Mouse (Mus musculus) heart, adult 2 months (tissue): Measurements from ENCODE around the gene Caln1. TPM values are rescaled to one million over a fixed set of nuclear protein-coding genes. Genes with fewer than 3 reads are reported as not detected.

Source experiments
- DNase-seq, 2 experiments: peaks; one replicate each; pipeline ENCODE4 v3.0.0; 2021
- H3K27ac ChIP-seq: fragments of 200-600 bp; 2 replicates; pipeline ENCODE4 v1.8.1; 2022
- H3K27me3 ChIP-seq: fragments of 200-500 bp; 2 replicates; pipeline ENCODE4 v1.6.1; 2012; ENCODE audit warnings: mild to moderate bottlenecking, low read length, inconsistent platforms, mixed read lengths; ENCODE audit not compliant: control insufficient read depth, insufficient read depth
- H3K36me3 ChIP-seq: fragments of 200-500 bp; 2 replicates; pipeline ENCODE4 v1.6.1; 2012; ENCODE audit warnings: low read length, inconsistent platforms; ENCODE audit not compliant: control insufficient read depth, insufficient read depth
- H3K4me1 ChIP-seq: fragments of 200-500 bp; 2 replicates; pipeline ENCODE4 v1.6.1; 2011; ENCODE audit warnings: low read length; ENCODE audit not compliant: control insufficient read depth, insufficient read depth
- H3K4me3 ChIP-seq: fragments of 200-600 bp; 2 replicates; pipeline ENCODE4 v1.8.1; 2022
- H3K79me2 ChIP-seq: fragments of 200-500 bp; replicated peaks from 2 replicates; pipeline ENCODE4 v1.6.1; 2012; ENCODE audit warnings: mild to moderate bottlenecking, inconsistent platforms, low read length, moderate library complexity, mixed read lengths; ENCODE audit not compliant: control insufficient read depth, insufficient read depth
- H3K9ac ChIP-seq: fragments of 200-500 bp; 2 replicates; pipeline ENCODE4 v1.6.1; 2012; ENCODE audit warnings: low read depth, mild to moderate bottlenecking, control low read depth, inconsistent platforms, low read length, mixed read lengths
- CTCF ChIP-seq: fragments of 200-600 bp; IDR thresholded peaks from 2 replicates; pipeline ENCODE4 v1.8.1; 2022; ENCODE audit warnings: antibody characterized with exemption, mild to moderate bottlenecking, moderate library complexity
- EP300 ChIP-seq: fragments of 200-500 bp; IDR thresholded peaks from 2 replicates; pipeline ENCODE4 v1.6.1; 2011; ENCODE audit warnings: low read depth, low read length, control low read depth; ENCODE audit not compliant: insufficient read depth
- POLR2A ChIP-seq: fragments of 200-500 bp; IDR thresholded peaks from 2 replicates; pipeline ENCODE4 v1.6.1; 2011; ENCODE audit warnings: mild to moderate bottlenecking, low read depth, low read length, control low read depth; ENCODE audit not compliant: insufficient read depth
- WGBS: fragments of 180-500 bp; shearing (Covaris S2); methylation state at CpG from one replicate; pipeline ENCODE4 v1.1.7; 2018; 5-methylcytosine and 5-hydroxymethylcytosine counted together
- intact Hi-C: fragments of 180-260 bp; cut with DNase I; formaldehyde crosslinking; loops from one replicate; pipeline ENCODE4 v1.15.1; 2025
- polyA plus RNA-seq: library from polyadenylated mRNA; depleted of rRNA; stranded (reverse); fragments of >200 nt; gene quantifications from 2 replicates; pipeline ENCODE4 v1.2.3, GENCODE M21; 2012
- total RNA-seq, 2 experiments: library from RNA; stranded (reverse); gene quantifications; 2 replicates each; pipeline ENCODE4 v1.2.3; 2021

The Caln1 gene
- total and polyA plus RNA-seq, 3 experiments: not detected

- no peaks in the 10 kb centered on the region for H3K36me3 ChIP-seq
- H3K4me3 ChIP-seq: no peak overlapping the region
- intact Hi-C loops: no loop called here
- no peak overlapping the region for H3K27ac ChIP-seq
- H3K79me2 ChIP-seq: no peaks in the 10 kb centered on the region
- no peaks in the 10 kb centered on the region for H3K4me1 ChIP-seq
- 72% methylated on average over 2 of the region's 2 CpGs for WGBS
- no peak overlapping the region for H3K9ac ChIP-seq
- H3K27me3 ChIP-seq: no peaks in the 10 kb centered on the region
- TF ChIP-seq POLR2A (no peak), CTCF (no peak), EP300 (no peak)
- DNase-seq: no peak
Observed at GRCm38 (mm10) chr5:130329889-130330288, 39.4 kb upstream of the Caln1 start.

DNA sequence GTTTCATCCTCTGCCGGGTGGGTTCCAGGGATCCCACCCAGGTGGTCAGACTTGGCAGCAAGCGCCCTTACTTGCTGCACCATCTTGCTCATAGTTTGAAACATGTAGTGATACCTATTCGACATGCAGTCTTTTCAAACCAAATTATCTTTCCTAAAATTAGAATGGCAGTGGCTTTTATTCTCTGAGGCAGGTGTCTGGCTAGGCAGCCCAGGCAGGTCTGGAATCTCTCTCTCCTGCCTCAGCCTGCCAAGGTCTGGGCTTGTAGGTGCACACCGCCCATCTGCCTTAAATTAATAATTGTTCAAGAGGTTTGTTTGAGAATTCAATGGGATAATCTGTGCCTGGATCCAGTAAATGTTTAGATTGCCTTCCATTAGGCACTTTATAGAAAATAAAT lies 38.5 kb upstream of the Caln1 start:
- Histone ChIP-seq H3K4me3 (no peak overlapping the region), H3K27me3 (no peaks in the 10 kb centered on the region), H3K79me2 (no peaks in the 10 kb centered on the region), H3K9ac (no peak overlapping the region), H3K36me3 (no peaks in the 10 kb centered on the region), H3K27ac (no peak overlapping the region), H3K4me1 (no peaks in the 10 kb centered on the region)
- WGBS: 85% methylated on average over 4 of the region's 4 CpGs
- TF ChIP-seq EP300 (no peak), POLR2A (no peak), CTCF (no peak)
- intact Hi-C loops: no loop called here
- no peak for DNase-seq

GRCm38 (mm10) chr5:130331206-130331605 lies 38.0 kb upstream of the Caln1 start:
- Histone ChIP-seq H3K9ac (no peak overlapping the region), H3K36me3 (no peaks in the 10 kb centered on the region), H3K79me2 (no peaks in the 10 kb centered on the region), H3K27me3 (no peaks in the 10 kb centered on the region), H3K27ac (no peak overlapping the region), H3K4me1 (no peaks in the 10 kb centered on the region), H3K4me3 (no peak overlapping the region)
- WGBS: 82% methylated on average over 4 of the region's 4 CpGs
- intact Hi-C loops: no loop called here
- DNase-seq: no peak
- no peak for TF ChIP-seq EP300
- TF ChIP-seq POLR2A: no peak

DNA sequence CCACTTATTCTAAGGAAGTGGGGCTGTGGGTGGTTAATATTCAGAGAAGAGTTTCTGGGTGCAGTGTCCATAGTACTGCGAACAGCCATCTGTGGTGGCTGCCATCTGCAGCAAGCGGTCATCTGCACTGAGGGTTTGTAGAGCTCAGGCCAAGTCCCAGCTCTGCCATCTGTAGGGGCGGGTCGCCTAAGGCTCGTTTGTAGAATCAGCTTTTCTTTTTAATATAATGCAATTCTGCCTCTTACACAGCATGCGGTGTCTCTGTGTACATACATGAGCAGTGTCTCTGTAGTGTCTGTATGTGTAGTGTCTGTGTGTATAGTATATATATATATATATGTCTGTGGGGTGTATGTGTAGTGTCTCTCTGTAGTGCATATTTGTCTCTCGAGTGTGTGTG lies 35.7 kb upstream of the Caln1 start:
- no peak for DNase-seq
- no peaks in the 10 kb centered on the region for H3K4me1 ChIP-seq
- H3K9ac ChIP-seq: no peak overlapping the region
- H3K27ac ChIP-seq: no peak overlapping the region
- no peak overlapping the region for H3K4me3 ChIP-seq
- no peaks in the 10 kb centered on the region for H3K79me2 ChIP-seq
- WGBS: 92% methylated on average over 7 of the region's 7 CpGs
- no peak for TF ChIP-seq EP300
- no peak for TF ChIP-seq CTCF
- no peak for TF ChIP-seq POLR2A
- H3K27me3 ChIP-seq: no peaks in the 10 kb centered on the region
- intact Hi-C loops: no loop called here
- H3K36me3 ChIP-seq: no peaks in the 10 kb centered on the region

DNA sequence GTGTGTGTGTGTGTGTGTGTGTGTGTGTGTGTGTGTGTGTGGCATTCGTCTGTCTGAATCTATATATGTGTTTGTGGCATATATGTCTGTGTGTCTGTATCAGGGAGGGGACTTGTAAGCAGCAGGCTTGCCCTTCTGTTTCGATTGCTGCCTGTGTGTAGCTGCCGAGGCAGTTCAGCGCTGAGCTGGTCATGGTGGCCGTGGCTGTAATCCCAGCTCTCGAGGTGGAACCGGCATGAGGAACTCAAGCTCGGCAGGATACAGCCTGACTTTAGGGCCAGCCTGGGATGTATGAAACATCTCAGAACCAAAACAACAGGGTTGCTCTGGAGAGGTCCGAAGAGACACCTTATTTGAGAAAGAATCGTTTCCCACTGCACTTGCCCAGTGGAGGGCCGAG lies 35.3 kb upstream of the Caln1 start:
- no peak overlapping the region for H3K27ac ChIP-seq
- TF ChIP-seq CTCF: no peak
- no peak for TF ChIP-seq EP300
- TF ChIP-seq POLR2A: no peak
- no peaks in the 10 kb centered on the region for H3K4me1 ChIP-seq
- no peaks in the 10 kb centered on the region for H3K79me2 ChIP-seq
- no peak for DNase-seq
- no peaks in the 10 kb centered on the region for H3K27me3 ChIP-seq
- no peaks in the 10 kb centered on the region for H3K36me3 ChIP-seq
- WGBS: 95% methylated on average over 11 of the region's 11 CpGs
- intact Hi-C loops: no loop called here
- no peak overlapping the region for H3K4me3 ChIP-seq
- no peak overlapping the region for H3K9ac ChIP-seq

GRCm38 (mm10) chr5:130335462-130335861 lies 33.8 kb upstream of the Caln1 start:
- Histone ChIP-seq H3K27me3 (no peaks in the 10 kb centered on the region), H3K4me1 (no peaks in the 10 kb centered on the region), H3K79me2 (no peaks in the 10 kb centered on the region), H3K4me3 (no peak overlapping the region), H3K27ac (no peak overlapping the region), H3K9ac (no peak overlapping the region), H3K36me3 (no peaks in the 10 kb centered on the region)
- DNase-seq: no peak
- no peak for TF ChIP-seq CTCF
- TF ChIP-seq EP300: no peak
- TF ChIP-seq POLR2A: no peak
- intact Hi-C loops: no loop called here
- over 99% methylated on average over 4 of the region's 4 CpGs for WGBS
